Mouse (Mus musculus): ENCODE results near the gene Prex1.
"Not testable (repeated sequence)": the region's sequence is repeated elsewhere in the genome, so short reads cannot be mapped to it uniquely, and the experiment has no call there.

Gene Prex1

DNA sequence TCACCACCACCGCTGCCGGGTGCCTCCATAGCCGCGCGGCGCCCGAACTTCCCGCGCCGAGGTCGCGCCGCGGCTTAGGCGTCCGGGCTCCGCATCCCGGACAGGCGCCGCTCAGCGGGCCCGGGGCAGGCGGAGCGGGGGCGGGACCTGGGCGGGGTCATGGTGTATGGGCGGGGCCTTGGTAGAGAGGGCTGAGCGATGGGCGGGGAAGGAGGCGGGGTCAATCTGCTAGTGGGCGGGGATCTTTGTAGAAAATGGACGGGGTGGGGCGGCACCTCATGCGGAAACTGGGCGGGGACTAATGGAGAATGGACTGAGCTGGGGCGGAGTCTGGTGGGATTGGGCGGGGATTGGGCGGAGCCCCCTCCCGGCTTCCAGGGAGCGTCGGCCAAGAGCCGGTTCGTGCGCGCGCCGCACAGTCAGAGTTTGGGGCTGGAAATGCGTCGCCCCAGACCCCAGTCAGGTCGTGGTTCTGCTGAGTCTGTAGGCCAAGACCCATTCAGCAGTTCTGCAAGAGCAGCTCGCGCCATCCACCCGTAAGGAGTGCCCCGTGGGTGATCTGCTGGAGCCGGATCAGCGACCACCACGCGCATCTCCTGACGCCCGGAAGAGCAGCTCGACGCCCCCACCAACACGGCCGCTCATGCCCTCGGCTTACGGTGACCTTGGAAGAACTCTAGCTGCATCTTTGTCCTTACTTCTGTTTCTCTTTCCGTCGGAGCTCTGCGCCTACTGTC, at the start of gene Prex1:
TSS of gene Prex1 (minus strand) at position 143 of the 737 bp plus-strand sequence.
- DNase-seq (ENCODE audit: low read depth): peak; percentile 94

- DNase-seq (ENCODE audit: low read depth): no peak
Measured at GRCm38 (mm10) chr2:166757969-166758368, 44.3 kb upstream of the Prex1 start.

DNA sequence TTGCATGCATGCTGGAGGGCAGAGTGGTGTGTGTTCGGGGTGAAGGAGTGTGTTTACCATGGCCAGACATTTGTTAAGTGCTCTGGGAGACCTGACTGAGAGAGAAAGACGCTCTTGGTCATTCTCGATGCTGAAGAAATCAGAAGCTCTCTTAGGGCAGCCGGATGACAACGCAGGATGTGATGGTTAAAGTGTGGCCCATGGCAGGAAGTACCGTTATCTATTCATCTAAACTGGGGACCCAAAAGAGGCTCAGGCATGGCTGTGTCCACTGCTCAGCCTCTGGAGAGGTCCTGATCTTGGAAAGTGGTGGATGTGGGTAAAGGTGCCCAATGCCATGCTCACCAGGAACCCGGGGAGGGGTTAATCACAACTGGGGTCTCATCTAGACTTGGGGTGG, 41.1 kb upstream of the Prex1 start:
- no peak for DNase-seq (ENCODE audit: low read depth)

- DNase-seq (ENCODE audit: low read depth): no peak
Measured at GRCm38 (mm10) chr2:166754194-166754593, 40.6 kb upstream of the Prex1 start.

DNA sequence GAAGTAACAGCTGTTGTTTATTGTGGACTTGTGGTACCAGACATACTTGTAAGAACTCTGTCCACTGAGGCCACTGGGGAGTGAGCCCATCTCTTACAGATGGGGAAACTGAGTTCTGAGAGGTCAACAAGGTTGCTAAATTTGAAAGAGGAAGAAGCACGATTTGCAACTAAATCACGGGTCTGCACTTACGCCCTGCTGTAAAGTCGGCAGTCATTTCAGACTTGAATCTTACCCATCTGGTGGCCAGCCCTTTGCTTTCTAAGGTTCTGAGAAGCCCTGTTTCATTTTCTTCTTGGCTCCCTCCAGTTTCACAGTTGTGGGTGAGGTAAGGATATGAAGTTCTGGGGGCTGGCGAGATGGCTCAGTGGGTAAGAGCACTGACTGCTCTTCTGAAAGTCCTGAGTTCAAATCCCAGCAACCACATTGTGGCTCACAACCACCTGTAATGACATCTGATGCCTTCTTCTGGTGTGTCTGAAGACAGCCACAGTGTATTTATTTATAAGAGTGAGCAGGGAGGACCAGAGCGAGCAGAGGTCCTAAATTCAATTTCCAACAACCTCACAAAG, 37.1 kb upstream of the Prex1 start:
- DNase-seq (ENCODE audit: low read depth): no peak

DNA sequence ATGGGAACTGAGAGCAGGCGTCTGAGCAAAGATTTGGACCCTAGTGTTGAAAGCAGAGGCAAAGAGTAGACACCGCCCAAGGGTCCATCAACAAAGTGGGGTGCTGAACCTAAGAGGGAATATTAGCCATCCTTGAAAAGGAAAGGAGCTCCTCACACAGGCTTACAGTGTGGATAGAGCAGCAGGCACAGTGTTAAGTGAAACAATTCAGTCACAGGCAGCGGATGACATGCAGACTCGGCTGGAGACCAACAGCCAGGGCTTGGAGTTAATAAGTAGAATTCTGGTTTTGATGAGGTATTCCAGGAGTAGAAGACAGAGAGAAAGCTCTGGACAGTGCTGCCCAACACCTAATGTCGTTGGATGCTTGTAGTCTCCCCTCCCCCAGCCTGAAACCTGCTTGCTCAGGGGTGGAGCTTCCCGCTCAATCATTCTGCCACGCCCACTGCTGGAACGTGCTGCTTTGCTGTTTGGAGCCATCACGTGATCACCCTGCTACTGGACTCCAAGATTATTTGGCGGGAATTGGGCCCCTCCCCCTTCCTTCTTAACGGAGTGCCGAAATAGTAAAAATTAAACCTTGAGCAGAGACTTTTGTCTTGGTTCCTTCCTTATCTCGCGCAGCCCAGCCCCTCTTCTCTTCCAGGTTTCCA, 32.8 kb upstream of the Prex1 start:
- DNase-seq (ENCODE audit: low read depth): peak; percentile 35

DNA sequence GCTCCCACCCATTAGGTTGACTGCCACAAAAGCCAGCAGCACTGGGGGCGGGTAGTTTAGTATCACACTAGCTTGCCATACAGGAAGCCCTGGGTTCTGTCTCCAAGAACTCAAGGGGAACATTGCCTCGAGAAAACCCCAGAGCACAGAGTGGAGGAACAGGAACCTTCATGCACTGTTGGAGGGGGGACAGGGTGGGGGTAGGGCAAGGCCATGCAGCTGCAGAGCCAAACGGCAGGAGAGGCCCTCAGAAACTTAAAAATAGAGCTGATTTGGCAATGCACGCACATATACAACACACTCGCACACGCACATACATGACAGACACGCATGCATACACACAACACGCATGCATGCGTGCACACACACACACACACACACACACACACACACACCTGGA, 32.2 kb upstream of the Prex1 start:
- DNase-seq (ENCODE audit: low read depth): no peak

GRCm38 (mm10) chr2:166744433-166744832, 30.8 kb upstream of the Prex1 start:
- no peak for DNase-seq (ENCODE audit: low read depth)

- DNase-seq (ENCODE audit: low read depth): no peak
Measured at GRCm38 (mm10) chr2:166743504-166743903, 29.9 kb upstream of the Prex1 start.

DNA sequence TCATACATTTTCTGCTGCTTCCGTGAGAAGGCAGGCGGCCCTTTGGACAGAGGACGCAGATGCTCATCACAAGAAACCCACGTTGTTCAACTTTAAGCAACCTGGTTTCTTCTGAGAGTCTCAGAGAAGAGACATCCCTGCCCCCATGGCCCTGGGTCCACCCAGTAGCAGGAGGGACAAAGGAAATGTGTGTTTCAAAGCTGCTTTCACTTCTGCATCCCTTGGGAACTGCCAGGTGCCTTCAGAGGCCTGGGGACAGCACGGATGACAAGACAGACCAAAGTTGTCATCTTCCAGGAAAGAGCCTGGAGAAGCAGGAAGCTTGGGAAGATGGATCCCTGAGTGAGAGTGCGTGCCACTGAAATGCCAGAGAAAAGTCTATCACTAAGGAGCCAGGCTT, 27.8 kb upstream of the Prex1 start:
- DNase-seq (ENCODE audit: low read depth): no peak

GRCm38 (mm10) chr2:166740396-166740795, 26.8 kb upstream of the Prex1 start:
- no peak for DNase-seq (ENCODE audit: low read depth)

GRCm38 (mm10) chr2:166737307-166737706, 23.7 kb upstream of the Prex1 start:
- DNase-seq (ENCODE audit: low read depth): no peak

DNA sequence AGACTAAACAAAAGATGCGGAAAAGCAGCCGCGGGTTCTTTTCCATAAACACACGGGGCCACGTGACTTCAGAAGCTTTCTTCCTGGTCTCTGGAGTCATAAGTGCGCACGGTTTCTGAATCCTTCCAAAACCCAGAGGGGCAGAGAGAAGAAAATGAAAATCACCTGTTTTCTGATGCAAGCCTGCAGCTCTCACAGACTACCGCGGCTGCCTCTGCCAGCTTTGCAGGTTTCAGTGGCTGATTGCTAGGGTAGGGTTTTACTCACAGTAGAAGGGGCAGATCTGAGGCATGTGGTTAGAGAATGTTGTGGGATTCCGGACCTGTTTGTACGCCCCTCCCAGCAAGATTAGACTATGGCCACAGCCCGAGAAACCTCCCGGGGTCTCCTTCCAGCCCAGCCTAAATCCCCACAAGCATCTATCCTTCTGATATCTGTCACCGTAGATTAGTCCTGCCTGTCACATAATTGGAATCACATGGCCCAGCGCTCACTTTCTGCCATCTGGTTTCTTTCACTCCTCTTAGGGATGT, 21.9 kb upstream of the Prex1 start:
- DNase-seq (ENCODE audit: low read depth): no peak

DNA sequence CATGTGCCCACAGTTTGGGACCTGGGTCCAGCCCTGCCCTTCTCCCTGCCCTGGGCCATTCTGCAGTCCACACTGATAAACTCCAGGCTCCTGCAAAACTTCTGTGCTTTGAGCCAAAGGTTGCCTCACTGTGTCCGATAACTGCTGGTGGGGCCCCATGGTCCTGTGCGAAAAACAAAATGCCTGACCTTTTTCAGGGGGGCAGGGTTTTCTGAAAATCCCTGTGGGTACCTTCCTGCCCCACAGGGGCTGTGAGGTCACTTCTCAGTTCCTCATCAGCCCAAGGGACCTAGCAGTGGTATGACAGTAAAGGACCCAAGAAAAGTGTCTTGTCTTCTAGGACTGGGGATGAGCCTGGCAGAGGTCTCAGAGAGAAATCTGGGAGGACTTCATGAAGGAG, 19.2 kb upstream of the Prex1 start:
- DNase-seq (ENCODE audit: low read depth): no peak

DNA sequence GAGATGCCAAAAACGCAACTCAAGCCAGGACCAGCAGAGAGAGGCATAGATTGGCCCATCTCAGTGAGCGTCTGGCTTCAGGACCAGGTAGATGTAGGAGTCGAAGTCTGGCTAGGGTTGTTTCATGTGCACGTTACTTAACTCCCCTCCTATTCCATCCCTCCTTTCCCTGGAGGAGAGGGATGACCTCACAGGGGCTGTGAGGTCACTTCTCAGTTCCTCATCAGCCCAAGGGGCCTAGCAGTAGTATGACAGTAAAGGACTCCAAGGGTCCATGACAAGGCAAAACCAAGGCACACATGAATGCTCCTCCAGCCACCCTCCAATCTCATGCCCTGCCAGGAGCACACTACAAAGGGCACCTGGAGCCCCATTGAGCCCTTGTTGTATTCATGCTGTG, 18.5 kb upstream of the Prex1 start:
- DNase-seq (ENCODE audit: low read depth): no peak

GRCm38 (mm10) chr2:166731102-166731883, 17.7 kb upstream of the Prex1 start:
- DNase-seq (ENCODE audit: low read depth): not testable (repeated sequence)

DNA sequence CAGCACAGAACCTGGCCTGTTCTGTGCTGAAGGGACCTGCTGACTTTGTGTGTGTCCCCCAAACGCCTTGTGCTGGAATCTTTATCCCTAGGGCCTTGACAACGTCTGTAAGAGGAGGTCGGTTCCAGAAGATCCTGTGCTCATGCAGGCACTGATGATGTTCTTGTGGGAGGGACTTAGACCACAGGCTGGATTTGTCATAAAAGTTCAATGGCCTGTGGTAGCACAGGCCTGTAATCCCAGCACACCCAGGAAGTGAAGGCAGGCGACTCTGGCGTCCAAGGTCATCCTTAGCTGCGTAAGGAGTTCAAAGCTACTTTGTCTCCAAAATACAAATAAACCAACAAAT, 16.9 kb upstream of the Prex1 start:
- DNase-seq (ENCODE audit: low read depth): no peak

GRCm38 (mm10) chr2:166729656-166730566, 16.3 kb upstream of the Prex1 start:
- no peak for DNase-seq (ENCODE audit: low read depth)

- DNase-seq (ENCODE audit: low read depth): no peak
Measured at GRCm38 (mm10) chr2:166729045-166729444, 15.4 kb upstream of the Prex1 start.

GRCm38 (mm10) chr2:166728261-166728680, 14.6 kb upstream of the Prex1 start:
- DNase-seq (ENCODE audit: low read depth): no peak

DNA sequence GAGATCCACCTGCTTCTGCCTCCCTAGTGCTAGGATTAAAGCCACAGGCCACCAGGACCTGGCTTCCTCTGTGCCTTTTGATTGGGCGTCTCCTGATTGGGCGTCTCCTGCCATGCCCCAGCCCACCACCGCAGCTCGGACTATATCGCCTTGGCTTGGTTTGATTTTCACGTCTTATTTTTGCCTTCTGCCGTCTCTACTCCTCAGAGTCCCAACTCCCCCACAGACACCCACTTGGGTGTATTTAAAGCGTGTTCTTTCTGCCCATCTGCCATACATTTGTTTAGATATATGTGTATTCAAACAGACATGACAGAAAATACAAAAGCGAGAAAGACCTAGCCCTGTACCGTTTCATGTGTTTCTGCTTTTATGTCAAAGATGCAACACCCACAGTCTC, 14.2 kb upstream of the Prex1 start:
- no peak for DNase-seq (ENCODE audit: low read depth)
